Mouse (Mus musculus) left cerebral cortex, postnatal 4 days (tissue): ENCODE data around the gene Rpusd1. TPM values are rescaled to one million over a fixed set of nuclear protein-coding genes. Genes with fewer than 3 reads are reported as not detected.

Source experiments
- DNase-seq: peaks from one replicate; pipeline ENCODE4 v3.0.0-alpha.2; 2022
- intact Hi-C: fragments of 180-260 bp; cut with DNase I; formaldehyde crosslinking; loops from one replicate; pipeline ENCODE4 v1.15.1; 2025
- total RNA-seq, 2 experiments: library from RNA; stranded (reverse); gene quantifications; 2 replicates each; pipeline ENCODE4 v1.2.3; 2021

Gene Rpusd1
- 10 to 100 TPM; 21.1 to 25.4 TPM for total RNA-seq

- intact Hi-C loops, result no loop called here
- peak; percentile 100 for DNase-seq
These were observed at the start of gene Rpusd1, which contains the start of gene Chtf18 for GRCm38 (mm10) chr17:25727265-25728008. Gene Rpusd1 (plus strand): TSS chr17:25727670. Gene Chtf18 (minus strand): TSS chr17:25727419.

- DNase-seq, result no peak
- intact Hi-C loops, result no loop called here
These were observed 49.5 kb upstream of the Rpusd1 start for GRCm38 (mm10) chr17:25677969-25678368.

GRCm38 (mm10) chr17:25679818-25680217, 47.7 kb upstream of the Rpusd1 start:
- DNase-seq, result no peak
- intact Hi-C loops, result no loop called here

- DNase-seq, result no peak
- intact Hi-C loops, result no loop called here
These were observed 45.8 kb upstream of the Rpusd1 start for GRCm38 (mm10) chr17:25681636-25682035.

- DNase-seq, result peak; percentile 35
- intact Hi-C loops, result no loop called here
These were observed 41.1 kb upstream of the Rpusd1 start for GRCm38 (mm10) chr17:25686323-25686722.

GRCm38 (mm10) chr17:25688922-25689321, 38.5 kb upstream of the Rpusd1 start:
- intact Hi-C loops, result no loop called here
- no peak for DNase-seq

GRCm38 (mm10) chr17:25696263-25696662, 31.2 kb upstream of the Rpusd1 start:
- DNase-seq, result no peak
- intact Hi-C loops, result loop anchor here (10.0 kb wide), 1 partner anchor 301 kb away; no protein-coding TSS in a partner anchor

- intact Hi-C loops, result loop anchor here (2.0 to 10.0 kb wide), 3 partner anchors 132 to 304 kb away; no protein-coding TSS in a partner anchor
- peak; percentile 80 for DNase-seq
These were observed 29.0 kb upstream of the Rpusd1 start for GRCm38 (mm10) chr17:25698446-25698845.

- intact Hi-C loops, result no loop called here
- no peak for DNase-seq
These were observed 26.5 kb upstream of the Rpusd1 start for GRCm38 (mm10) chr17:25700863-25701496.

- intact Hi-C loops, result no loop called here
- DNase-seq, result no peak
These were observed 17.5 kb upstream of the Rpusd1 start for GRCm38 (mm10) chr17:25709994-25710393.

GRCm38 (mm10) chr17:25711136-25711535, 16.3 kb upstream of the Rpusd1 start:
- DNase-seq, result no peak
- intact Hi-C loops, result no loop called here

- intact Hi-C loops, result no loop called here
These were observed 11.8 kb upstream of the Rpusd1 start for GRCm38 (mm10) chr17:25715627-25716026.

GRCm38 (mm10) chr17:25716130-25716529, 11.3 kb upstream of the Rpusd1 start:
- intact Hi-C loops, result no loop called here
- DNase-seq, result no peak

More at GRCm38 (mm10) chr17:25715627-25716026, 11.8 kb upstream of the Rpusd1 start:
- no peak for DNase-seq

GRCm38 (mm10) chr17:25716711-25717637, 10.5 kb upstream of the Rpusd1 start, which contains the start of gene Gng13:
Gene Gng13 (plus strand): TSS chr17:25717171.
- intact Hi-C loops, result no loop called here
- DNase-seq, result no peak

- intact Hi-C loops, result no loop called here
- DNase-seq, result no peak
These were observed 9.8 kb upstream of the Rpusd1 start for GRCm38 (mm10) chr17:25717691-25718090.

- DNase-seq, result no peak
- intact Hi-C loops, result no loop called here
These were observed 6.0 kb upstream of the Rpusd1 start for GRCm38 (mm10) chr17:25721476-25721875.

GRCm38 (mm10) chr17:25723470-25723869, 4.0 kb upstream of the Rpusd1 start:
- intact Hi-C loops, result no loop called here
- DNase-seq, result no peak

- peak; percentile 38 for DNase-seq
- intact Hi-C loops, result no loop called here
These were observed 3.6 kb upstream of the Rpusd1 start for GRCm38 (mm10) chr17:25723919-25724318.

GRCm38 (mm10) chr17:25725264-25725663, 2.2 kb upstream of the Rpusd1 start:
- intact Hi-C loops, result no loop called here
- DNase-seq, result no peak

GRCm38 (mm10) chr17:25728009-25728270, 470 bp downstream of the Rpusd1 start:
- no peak for DNase-seq

GRCm38 (mm10) chr17:25732082-25732481, 4.6 kb downstream of the Rpusd1 start:
- DNase-seq, result peak; percentile 88
- intact Hi-C loops, result loop anchor here (5.0 kb wide), 1 partner anchor 70 kb away; no protein-coding TSS in a partner anchor

More at GRCm38 (mm10) chr17:25728009-25728270, 470 bp downstream of the Rpusd1 start:
- intact Hi-C loops, result no loop called here
